Mouse (Mus musculus) forebrain, embryonic 13.5 days (tissue): ENCODE data around the gene Prokr2. TPM values are rescaled to one million over a fixed set of nuclear protein-coding genes. Genes with fewer than 3 reads are reported as not detected.

ENCODE experiments used
- ATAC-seq: fragments of 200-750 bp; cut with Nextera tagmentation; 2 replicates; pipeline ENCODE4 v1.8.0; 2017
- H3K27ac ChIP-seq: fragments of 300-500 bp; sonication (generic); 2 replicates; pipeline ENCODE4 v1.5.1; 2015; ENCODE audit warnings: inconsistent platforms, mild to moderate bottlenecking, moderate library complexity
- H3K27me3 ChIP-seq: fragments of 300-500 bp; sonication (generic); 2 replicates; pipeline ENCODE4 v1.6.1; 2015; ENCODE audit warnings: mild to moderate bottlenecking, inconsistent platforms
- H3K36me3 ChIP-seq: fragments of 300-500 bp; sonication (generic); 2 replicates; pipeline ENCODE4 v1.6.1; 2015; ENCODE audit warnings: mild to moderate bottlenecking, inconsistent platforms; ENCODE audit not compliant: poor library complexity, severe bottlenecking
- H3K4me1 ChIP-seq: fragments of 300-500 bp; sonication (generic); 2 replicates; pipeline ENCODE4 v1.6.1; 2015; ENCODE audit warnings: inconsistent platforms
- H3K4me2 ChIP-seq: fragments of 300-500 bp; sonication (generic); 2 replicates; pipeline ENCODE4 v1.6.1; 2015; ENCODE audit warnings: inconsistent platforms, mild to moderate bottlenecking, moderate library complexity
- H3K4me3 ChIP-seq: fragments of 300-500 bp; sonication (generic); 2 replicates; pipeline ENCODE4 v1.5.1; 2015; ENCODE audit warnings: mild to moderate bottlenecking, inconsistent platforms
- H3K9ac ChIP-seq: fragments of 300-500 bp; sonication (generic); 2 replicates; pipeline ENCODE4 v1.6.1; 2015; ENCODE audit warnings: mild to moderate bottlenecking, inconsistent platforms
- H3K9me3 ChIP-seq: fragments of 300-500 bp; sonication (generic); replicated peaks from 2 replicates; pipeline ENCODE4 v1.6.1; 2016; ENCODE audit warnings: inconsistent platforms
- WGBS: fragments of 180-500 bp; shearing (Covaris S2); methylation state at CpG from one replicate; pipeline ENCODE4 v1.1.7; 2015; 5-methylcytosine and 5-hydroxymethylcytosine counted together
- polyA plus RNA-seq: library from polyadenylated mRNA; unstranded; fragments of >200 nt; fragmentation: Nextera tagmentation; extraction: Ambion mirVana; gene quantifications from 2 replicates; pipeline ENCODE4 v1.2.1, GENCODE M21; 2015

Prokr2 gene
- polyA plus RNA-seq, 1 experiment from 2014 or later = 6.1 TPM

- Histone ChIP-seq H3K4me2 (peak overlapping the region; percentile 96), H3K4me1 (peaks cover 6% of the 10 kb centered on the region; the same call in 1 of the 2 replicates), H3K27ac (no peak overlapping the region), H3K9ac (peak overlapping the region; percentile 69), H3K27me3 (peaks cover 14% of the 10 kb centered on the region; the same call in 1 of the 2 replicates), H3K36me3 (no peaks in the 10 kb centered on the region), H3K9me3 (no peaks in the 10 kb centered on the region), H3K4me3 (peak overlapping the region; percentile 59)
- peak; percentile 69 for ATAC-seq
- under 1% methylated on average over 31 of the region's 31 CpGs for WGBS
Observed at GRCm38 (mm10) chr2:132384511-132385193, 595 bp downstream of the Prokr2 start.

GRCm38 (mm10) chr2:132382308-132382707 lies 2.9 kb downstream of the Prokr2 start:
- ATAC-seq = no peak
- H3K9me3 ChIP-seq = no peaks in the 10 kb centered on the region
- WGBS = 84% methylated on average over 2 of the region's 2 CpGs

GRCm38 (mm10) chr2:132379690-132380089 lies 5.6 kb downstream of the Prokr2 start:
- WGBS = 63% methylated on average over 4 of the region's 4 CpGs

More at GRCm38 (mm10) chr2:132382308-132382707, 2.9 kb downstream of the Prokr2 start:
- no peak overlapping the region for H3K4me2 ChIP-seq
- no peak overlapping the region for H3K9ac ChIP-seq
- H3K4me3 ChIP-seq = no peak overlapping the region
- peaks cover 6% of the 10 kb centered on the region; the same call in 1 of the 2 replicates for H3K4me1 ChIP-seq
- no peak overlapping the region for H3K27ac ChIP-seq
- peaks cover 14% of the 10 kb centered on the region; the same call in 1 of the 2 replicates for H3K27me3 ChIP-seq
- no peaks in the 10 kb centered on the region for H3K36me3 ChIP-seq

GRCm38 (mm10) chr2:132378602-132379150 lies 6.6 kb downstream of the Prokr2 start:
- ATAC-seq = no peak
- H3K4me3 ChIP-seq = no peak overlapping the region
- 73% methylated on average over 10 of the region's 10 CpGs for WGBS
- no peak overlapping the region for H3K4me2 ChIP-seq
- H3K27ac ChIP-seq = no peak overlapping the region
- H3K36me3 ChIP-seq = 0 out of 2 replicates have a peak, but pooled peaks cover under 1% of the 10 kb centered on the region
- peaks cover 5% of the 10 kb centered on the region; the same call in 1 of the 2 replicates for H3K27me3 ChIP-seq
- H3K9me3 ChIP-seq = no peaks in the 10 kb centered on the region
- H3K9ac ChIP-seq = no peak overlapping the region
- no peaks in the 10 kb centered on the region for H3K4me1 ChIP-seq

More at GRCm38 (mm10) chr2:132379690-132380089, 5.6 kb downstream of the Prokr2 start:
- ATAC-seq = no peak
- Histone ChIP-seq H3K4me3 (no peak overlapping the region), H3K9me3 (no peaks in the 10 kb centered on the region), H3K4me1 (peaks cover 6% of the 10 kb centered on the region; the same call in 1 of the 2 replicates), H3K27me3 (peaks cover 10% of the 10 kb centered on the region; the same call in 1 of the 2 replicates), H3K27ac (no peak overlapping the region), H3K9ac (no peak overlapping the region), H3K4me2 (no peak overlapping the region), H3K36me3 (no peaks in the 10 kb centered on the region)

- Histone ChIP-seq H3K4me1 (no peaks in the 10 kb centered on the region), H3K9me3 (no peaks in the 10 kb centered on the region), H3K4me2 (no peak overlapping the region), H3K9ac (no peak overlapping the region), H3K4me3 (no peak overlapping the region), H3K27ac (no peak overlapping the region), H3K27me3 (no peaks in the 10 kb centered on the region), H3K36me3 (0 out of 2 replicates have a peak, but pooled peaks cover 7% of the 10 kb centered on the region)
- 81% methylated on average over 2 of the region's 2 CpGs for WGBS
- ATAC-seq = peak; percentile 57; the same call in 1 of the 2 replicates
Observed at GRCm38 (mm10) chr2:132377436-132377835, 7.8 kb downstream of the Prokr2 start.

- Histone ChIP-seq H3K9me3 (no peaks in the 10 kb centered on the region), H3K27me3 (no peaks in the 10 kb centered on the region), H3K36me3 (0 out of 2 replicates have a peak, but pooled peaks cover 7% of the 10 kb centered on the region), H3K9ac (no peak overlapping the region), H3K4me1 (no peaks in the 10 kb centered on the region), H3K4me2 (no peak overlapping the region), H3K4me3 (no peak overlapping the region), H3K27ac (no peak overlapping the region)
- no peak for ATAC-seq
- 77% methylated on average over 3 of the region's 3 CpGs for WGBS
Observed at GRCm38 (mm10) chr2:132375721-132376120, 9.5 kb downstream of the Prokr2 start.

GRCm38 (mm10) chr2:132375135-132375534 lies 10.1 kb downstream of the Prokr2 start:
- no peak for ATAC-seq
- no peaks in the 10 kb centered on the region for H3K9me3 ChIP-seq
- no peak overlapping the region for H3K4me2 ChIP-seq
- H3K4me1 ChIP-seq = no peaks in the 10 kb centered on the region
- H3K9ac ChIP-seq = no peak overlapping the region
- H3K27me3 ChIP-seq = no peaks in the 10 kb centered on the region
- 0 out of 2 replicates have a peak, but pooled peaks cover 7% of the 10 kb centered on the region for H3K36me3 ChIP-seq
- H3K4me3 ChIP-seq = no peak overlapping the region
- no peak overlapping the region for H3K27ac ChIP-seq
- WGBS = 89% methylated on average over 9 of the region's 9 CpGs

- H3K9me3 ChIP-seq = no peaks in the 10 kb centered on the region
- WGBS = 94% methylated on average over 17 of the region's 17 CpGs
- ATAC-seq = no peak
- no peak overlapping the region for H3K4me3 ChIP-seq
- H3K27me3 ChIP-seq = no peaks in the 10 kb centered on the region
- H3K4me1 ChIP-seq = no peaks in the 10 kb centered on the region
- no peak overlapping the region for H3K4me2 ChIP-seq
- H3K36me3 ChIP-seq = 0 out of 2 replicates have a peak, but pooled peaks cover 7% of the 10 kb centered on the region
- H3K27ac ChIP-seq = no peak overlapping the region
- H3K9ac ChIP-seq = no peak overlapping the region
Observed at GRCm38 (mm10) chr2:132373748-132374147, 11.5 kb downstream of the Prokr2 start.

- ATAC-seq = no peak
- Histone ChIP-seq H3K4me2 (no peak overlapping the region), H3K4me1 (no peaks in the 10 kb centered on the region), H3K4me3 (no peak overlapping the region), H3K27ac (no peak overlapping the region), H3K36me3 (0 out of 2 replicates have a peak, but pooled peaks cover 4% of the 10 kb centered on the region), H3K9me3 (no peaks in the 10 kb centered on the region), H3K27me3 (no peaks in the 10 kb centered on the region), H3K9ac (no peak overlapping the region)
- WGBS = 86% methylated on average over 3 of the region's 3 CpGs
Observed at GRCm38 (mm10) chr2:132368433-132368832, 16.8 kb downstream of the Prokr2 start.

GRCm38 (mm10) chr2:132343846-132344245 lies 41.4 kb downstream of the Prokr2 start:
- Histone ChIP-seq H3K4me1 (no peaks in the 10 kb centered on the region), H3K36me3 (no peaks in the 10 kb centered on the region), H3K4me3 (no peak overlapping the region), H3K4me2 (no peak overlapping the region), H3K27me3 (no peaks in the 10 kb centered on the region), H3K9me3 (no peaks in the 10 kb centered on the region), H3K27ac (no peak overlapping the region), H3K9ac (no peak overlapping the region)
- ATAC-seq = no peak
- 87% methylated on average over 11 of the region's 11 CpGs for WGBS

- Histone ChIP-seq H3K9ac (no peak overlapping the region), H3K36me3 (no peaks in the 10 kb centered on the region), H3K27me3 (no peaks in the 10 kb centered on the region), H3K4me1 (peaks cover 7% of the 10 kb centered on the region; the same call in 1 of the 2 replicates), H3K9me3 (no peaks in the 10 kb centered on the region), H3K4me2 (no peak overlapping the region), H3K4me3 (no peak overlapping the region), H3K27ac (no peak overlapping the region)
- no peak for ATAC-seq
- 86% methylated on average over 3 of the region's 3 CpGs for WGBS
Observed at GRCm38 (mm10) chr2:132341293-132341692, 44.0 kb downstream of the Prokr2 start.

GRCm38 (mm10) chr2:132340350-132340749 lies 44.9 kb downstream of the Prokr2 start:
- Histone ChIP-seq H3K4me3 (no peak overlapping the region), H3K27me3 (no peaks in the 10 kb centered on the region), H3K9ac (no peak overlapping the region), H3K4me1 (peaks cover 7% of the 10 kb centered on the region; the same call in 1 of the 2 replicates), H3K4me2 (no peak overlapping the region), H3K36me3 (no peaks in the 10 kb centered on the region), H3K27ac (no peak overlapping the region), H3K9me3 (no peaks in the 10 kb centered on the region)
- no peak for ATAC-seq
- 84% methylated on average over 2 of the region's 2 CpGs for WGBS
